In the genomic region with DNA sequence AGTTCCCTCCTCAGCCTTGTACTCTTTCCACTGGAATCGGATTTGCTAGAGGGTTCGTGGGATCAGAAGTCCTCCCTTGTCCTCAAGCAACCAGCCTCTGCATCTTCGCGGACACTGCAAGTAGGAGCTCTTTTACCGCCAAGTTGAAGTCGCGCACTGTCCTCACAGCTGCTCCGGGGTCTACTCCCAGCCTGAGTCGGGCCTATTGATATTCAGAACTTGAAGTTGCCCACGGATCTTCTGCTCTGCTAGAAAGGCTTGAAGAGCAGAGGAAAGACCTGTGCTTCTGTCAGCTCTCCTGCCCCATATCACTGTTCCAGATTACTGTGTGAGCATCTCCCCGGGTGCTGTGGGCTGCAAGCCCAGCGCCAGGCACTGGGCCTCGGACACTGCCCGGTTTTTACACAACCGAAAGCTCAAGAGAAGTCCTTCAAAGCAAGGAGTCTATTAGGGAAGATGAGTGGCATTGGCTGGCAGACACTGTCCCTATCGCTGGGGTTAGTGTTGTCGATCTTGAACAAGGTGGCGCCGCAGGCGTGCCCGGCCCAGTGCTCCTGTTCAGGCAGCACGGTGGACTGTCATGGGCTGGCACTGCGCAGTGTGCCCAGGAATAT, we compare ENCODE assay signal across 9 mouse cellular contexts. TPM values are rescaled to one million over a fixed set of nuclear protein-coding genes. Genes with fewer than 3 reads are reported as not detected.
DNase-seq lines count a peak whose midpoint lies in the region; ATAC-seq lines count a peak whose summit lies in the region.
"Had no signal": no experiment of that assay in that cellular context is flagged by ENCODE, and none has a peak within 500 bp of the region (broad histone marks: within the 10 kb centered on the region; RNA-seq: fewer than 3 reads in every experiment).

No protein-coding gene starts in this region.

- H3K9me3 ChIP-seq in midbrain, embryonic 16.5 days (replicated peaks; ENCODE audit: control insufficient read depth, low read length, poor library complexity, severe bottlenecking): no peaks in the 10 kb centered on the region
- H3K9me3 ChIP-seq: G1E had no signal

- peaks cover 16% of the 10 kb centered on the region for H3K4me1 ChIP-seq in midbrain, embryonic 16.5 days (ENCODE audit: control insufficient read depth, insufficient read depth, low read length)

- WGBS in midbrain, embryonic 16.5 days: under 1% methylated on average over 23 of the region's 23 CpGs

- H3K9ac ChIP-seq in midbrain, embryonic 16.5 days (ENCODE audit: low read depth, low read length): peak overlapping the region; percentile 76

- ATAC-seq in midbrain, embryonic 16.5 days: peak; percentile 32

- peak; percentile 12 for DNase-seq in kidney, adult 11 months
- no peak for DNase-seq in kidney, postnatal 36 days
- peak; percentile 10 for DNase-seq in adipocyte (ENCODE audit: low spot score)
- peak; percentile 29 to 38 for DNase-seq in frontal cortex, postnatal 36 days (ENCODE audit: low spot score in 2 of 2)
- peak; percentile 7 for DNase-seq in layer of hippocampus, adult 9-11 months
- DNase-seq in spleen, postnatal 36 days (ENCODE audit: low spot score in 2 of 2): no peak
- no peak for DNase-seq in ovary, postnatal 10 days (ENCODE audit: low spot score)

- no peak overlapping the region for H3K27ac ChIP-seq in midbrain, embryonic 16.5 days (ENCODE audit: low read length)

- H3K4me2 ChIP-seq in midbrain, embryonic 16.5 days (ENCODE audit: low read length): peak overlapping the region; percentile 98

- H3K27me3 ChIP-seq in midbrain, embryonic 16.5 days (ENCODE audit: control insufficient read depth, insufficient read depth, low read depth, low read length): no peaks in the 10 kb centered on the region

- no peaks in the 10 kb centered on the region for H3K36me3 ChIP-seq in midbrain, embryonic 16.5 days (ENCODE audit: control insufficient read depth, insufficient read depth, low read length)
- H3K36me3 ChIP-seq: G1E had no signal

- H3K4me3 ChIP-seq in midbrain, embryonic 16.5 days (ENCODE audit: low read depth, low read length): peak overlapping the region; percentile 67

RNA-seq across cellular contexts. Expression of gene Slit2, which starts 1.8 kb away (rescaled TPM):
- 17.5 and 24.9 TPM in 2 replicates for polyA plus RNA-seq in midbrain, embryonic 16.5 days (2015; fragmentation: Nextera tagmentation; extraction: Ambion mirVana)
- polyA plus RNA-seq: G1E had no signal

Comparison
In these comparisons a context has a peak if more than half of its experiments do, and no peak if none do; other contexts are left out.
1. DNase-seq: peak in kidney, adult 11 months (single experiment), adipocyte (single experiment), frontal cortex, postnatal 36 days (2 of 2) and layer of hippocampus, adult 9-11 months (single experiment); none in kidney, postnatal 36 days (0 of 2), spleen, postnatal 36 days (0 of 2) and ovary, postnatal 10 days (single experiment).